Mouse (Mus musculus): ENCODE measurements at regions not wholly inside any gene's neighbourhood (a gene's known extent, or its start where the extent isn't known, plus 50 kb on each side); places are given as distances from the start of the nearest gene placed in this dataset.

DNA sequence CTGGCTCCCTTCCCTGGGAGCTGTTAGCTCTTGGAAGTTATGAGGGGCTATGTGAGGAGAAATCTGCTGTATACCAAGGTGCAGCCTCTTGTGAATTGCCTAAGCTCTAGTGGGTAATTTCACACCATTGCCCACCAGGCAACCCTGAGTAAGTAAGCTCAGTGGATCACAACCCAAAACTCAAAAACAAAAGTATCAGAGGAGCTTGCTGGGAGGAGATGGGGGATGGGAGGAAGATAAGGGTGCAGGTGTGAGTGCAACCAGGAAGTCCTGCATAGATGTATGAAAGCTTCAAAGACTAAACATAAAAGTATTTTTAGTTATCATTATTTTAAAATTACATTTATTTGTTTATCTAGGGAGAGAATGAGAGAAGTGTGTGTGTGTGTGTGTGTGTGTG lies 50.8 kb upstream of the Ddx18 start:
- DNase-seq, result no peak
